Mouse (Mus musculus) thymus, adult 2 months (tissue): ENCODE measurements at regions not wholly inside any gene's neighbourhood (a gene's known extent, or its start where the extent isn't known, plus 50 kb on each side); places are given as distances from the start of the nearest gene placed in this dataset.

Experiments used
- CTCF ChIP-seq: fragments of 200-500 bp; IDR thresholded peaks from 2 replicates; pipeline ENCODE4 v1.5.1; 2012; ENCODE audit warnings: mild to moderate bottlenecking, control low read depth, low read length, moderate library complexity, borderline replicate concordance; ENCODE audit not compliant: control insufficient read depth, poor library complexity, insufficient read depth; ENCODE audit errors: extremely low read depth
- POLR2A ChIP-seq: fragments of 200-500 bp; IDR thresholded peaks from 2 replicates; pipeline ENCODE4 v1.6.1; 2012; ENCODE audit warnings: mild to moderate bottlenecking, low read length, control low read depth, moderate library complexity; ENCODE audit not compliant: control insufficient read depth, poor library complexity, insufficient read depth; ENCODE audit errors: extremely low read depth

- no peak for TF ChIP-seq CTCF
- TF ChIP-seq POLR2A = no peak
Observed at GRCm38 (mm10) chr15:97150983-97151735, 95.4 kb upstream of the Slc38a4 start.
